Mouse (Mus musculus) intestine, embryonic 15.5 days (tissue): ENCODE measurements around the gene Ifna13. TPM values are rescaled to one million over a fixed set of nuclear protein-coding genes. Genes with fewer than 3 reads are reported as not detected.

Source experiments
- ATAC-seq: fragments of 200-750 bp; cut with Nextera tagmentation; 2 replicates; pipeline ENCODE4 v1.8.0; 2017; ENCODE audit warnings: moderate TSS enrichment, moderate library complexity
- H3K27ac ChIP-seq: fragments of 300-500 bp; sonication (generic); 2 replicates; pipeline ENCODE4 v1.5.1; 2015; ENCODE audit warnings: mild to moderate bottlenecking, inconsistent platforms
- H3K27me3 ChIP-seq: fragments of 300-500 bp; sonication (generic); replicated peaks from 2 replicates; pipeline ENCODE4 v1.6.1; 2015; ENCODE audit warnings: inconsistent platforms
- H3K36me3 ChIP-seq: fragments of 300-500 bp; sonication (generic); 2 replicates; pipeline ENCODE4 v1.6.1; 2015; ENCODE audit warnings: inconsistent platforms
- H3K4me1 ChIP-seq: fragments of 300-500 bp; sonication (generic); replicated peaks from 2 replicates; pipeline ENCODE4 v1.6.1; 2015; ENCODE audit warnings: inconsistent platforms
- H3K4me2 ChIP-seq: fragments of 300-500 bp; sonication (generic); replicated peaks from 2 replicates; pipeline ENCODE4 v1.6.1; 2015; ENCODE audit warnings: mild to moderate bottlenecking, inconsistent platforms
- H3K4me3 ChIP-seq: fragments of 300-500 bp; sonication (generic); replicated peaks from 2 replicates; pipeline ENCODE4 v1.5.1; 2015; ENCODE audit warnings: inconsistent platforms
- H3K9ac ChIP-seq: fragments of 300-500 bp; sonication (generic); 2 replicates; pipeline ENCODE4 v1.6.1; 2015; ENCODE audit warnings: inconsistent platforms
- H3K9me3 ChIP-seq: fragments of 300-500 bp; sonication (generic); 2 replicates; pipeline ENCODE4 v1.6.1; 2016; ENCODE audit warnings: inconsistent platforms
- WGBS: fragments of 180-500 bp; shearing (Covaris S2); methylation state at CpG from one replicate; pipeline ENCODE4 v1.1.7; 2015; 5-methylcytosine and 5-hydroxymethylcytosine counted together
- polyA plus RNA-seq: library from polyadenylated mRNA; unstranded; fragments of >200 nt; fragmentation: Nextera tagmentation; extraction: Ambion mirVana; gene quantifications from 2 replicates; pipeline ENCODE4 v1.2.1, GENCODE M21; 2015

Ifna13 gene
- polyA plus RNA-seq, result not detected in 2 replicates

DNA sequence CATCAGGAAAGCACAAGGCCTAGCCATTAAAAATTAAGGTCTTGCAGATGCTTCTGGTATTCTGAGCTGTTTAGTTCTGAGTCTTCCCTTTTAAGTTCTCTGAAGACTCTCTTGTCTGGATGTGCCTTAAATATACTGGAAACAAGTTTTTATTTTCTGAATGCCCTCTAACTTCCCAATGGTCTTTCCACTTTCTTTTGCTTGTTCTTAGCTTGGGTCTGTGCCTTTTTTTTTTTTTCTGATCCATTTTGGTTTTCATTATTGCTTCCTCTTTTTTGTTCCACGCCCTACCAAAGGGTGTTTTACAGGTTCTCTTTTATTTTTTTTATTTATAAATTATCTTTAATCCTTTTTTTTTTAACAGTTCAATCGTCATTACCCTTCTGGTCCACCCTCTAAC, at the start of gene Ifna13:
Gene Ifna13, minus strand, starts transcription at position 101 of the 400 bp plus-strand sequence.
- no peak within 1 kb of the TSS for H3K4me3 ChIP-seq
- H3K9me3 ChIP-seq, result no peaks in the 10 kb centered on the region
- WGBS, result 59% methylated on average over 2 of the region's 2 CpGs
- no peak within 1 kb of the TSS for H3K9ac ChIP-seq
- no peak within 1 kb of the TSS for H3K4me2 ChIP-seq
- no peaks in the 10 kb centered on the region for H3K4me1 ChIP-seq
- H3K36me3 ChIP-seq, result no peaks in the 10 kb centered on the region
- H3K27me3 ChIP-seq, result no peaks in the 10 kb centered on the region
- ATAC-seq, result no peak
- H3K27ac ChIP-seq, result no peak within 1 kb of the TSS

DNA sequence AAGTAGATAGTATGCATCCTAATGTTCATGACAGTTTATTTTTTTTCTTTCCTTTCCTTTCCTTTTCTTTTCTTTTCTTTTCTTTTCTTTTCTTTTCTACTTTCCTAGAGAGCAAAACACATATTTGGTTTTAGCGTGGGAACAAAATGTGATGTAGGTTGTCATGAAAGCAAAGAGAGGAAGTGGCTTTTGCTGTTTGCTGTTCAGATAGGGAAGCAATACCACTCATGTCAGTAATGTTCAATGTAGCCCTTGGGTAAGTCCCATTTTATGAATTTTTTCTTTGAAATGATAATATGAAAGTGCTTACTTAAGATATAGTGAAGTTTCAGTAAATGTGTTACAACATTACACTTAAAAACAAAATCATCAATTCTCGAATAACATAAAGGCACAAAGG, 49.1 kb upstream of the Ifna13 start:
- no peak overlapping the region for H3K27ac ChIP-seq
- no peak overlapping the region for H3K4me3 ChIP-seq
- no peaks in the 10 kb centered on the region for H3K36me3 ChIP-seq
- 79% methylated on average over 2 of the region's 2 CpGs for WGBS
- ATAC-seq, result no peak
- H3K9ac ChIP-seq, result no peak overlapping the region
- no peaks in the 10 kb centered on the region for H3K9me3 ChIP-seq
- no peaks in the 10 kb centered on the region for H3K4me1 ChIP-seq
- H3K27me3 ChIP-seq, result no peaks in the 10 kb centered on the region
- H3K4me2 ChIP-seq, result no peak overlapping the region

DNA sequence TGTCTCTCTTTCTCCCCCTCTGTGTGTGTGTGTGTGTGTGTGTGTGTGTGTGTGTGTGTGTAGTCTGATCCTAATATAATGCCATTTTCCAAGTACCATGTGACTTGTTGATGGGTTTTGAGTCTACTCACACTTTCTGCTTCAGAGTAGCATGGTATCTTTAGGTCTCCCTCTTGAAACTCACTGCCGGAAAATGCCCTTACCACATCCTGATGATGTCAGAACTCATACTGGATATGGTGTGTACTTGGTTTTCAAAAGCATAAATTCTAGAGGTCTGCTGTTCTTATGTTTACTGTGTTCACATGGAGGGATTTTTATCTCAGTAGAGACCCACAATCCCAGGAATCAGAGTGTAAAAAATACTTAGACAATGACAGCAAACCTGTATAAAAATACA, 48.3 kb upstream of the Ifna13 start:
- 85% methylated on average over 1 of the region's 1 CpGs for WGBS

DNA sequence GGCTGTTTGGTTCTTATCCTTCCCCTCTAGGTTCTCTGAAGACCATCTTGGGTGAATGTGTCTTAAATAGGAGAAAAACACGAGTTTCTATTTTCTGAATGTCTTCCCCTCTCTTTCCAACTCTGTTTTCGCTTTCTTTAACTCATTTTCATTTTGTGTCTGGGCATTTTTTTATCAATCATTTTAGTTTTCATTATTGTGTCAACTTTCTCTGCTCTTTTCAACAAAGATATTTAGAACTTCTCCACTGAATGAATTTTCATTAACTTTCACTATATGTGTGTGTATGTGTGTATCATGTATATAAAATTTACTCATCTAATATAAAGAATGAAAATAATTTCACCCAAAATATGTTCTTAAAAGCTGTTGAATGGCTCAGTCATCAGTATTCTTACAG, 47.0 kb upstream of the Ifna13 start, which contains the start of gene Ifnab:
Gene Ifnab, minus strand, starts transcription at position 101 of the 400 bp plus-strand sequence.
- Histone ChIP-seq H3K27me3 (no peaks in the 10 kb centered on the region), H3K9ac (no peak within 1 kb of the TSS), H3K4me1 (no peaks in the 10 kb centered on the region), H3K4me3 (no peak within 1 kb of the TSS), H3K4me2 (no peak within 1 kb of the TSS), H3K36me3 (no peaks in the 10 kb centered on the region), H3K9me3 (no peaks in the 10 kb centered on the region), H3K27ac (no peak within 1 kb of the TSS)
- 64% methylated on average over 2 of the region's 2 CpGs for WGBS
- no peak for ATAC-seq

More for the DNA sequence above, 48.3 kb upstream of the Ifna13 start:
- H3K27ac ChIP-seq, result no peak overlapping the region
- H3K4me1 ChIP-seq, result no peaks in the 10 kb centered on the region
- H3K36me3 ChIP-seq, result no peaks in the 10 kb centered on the region
- H3K27me3 ChIP-seq, result no peaks in the 10 kb centered on the region
- H3K9me3 ChIP-seq, result no peaks in the 10 kb centered on the region
- no peak overlapping the region for H3K9ac ChIP-seq
- H3K4me3 ChIP-seq, result no peak overlapping the region
- no peak overlapping the region for H3K4me2 ChIP-seq
- ATAC-seq, result no peak

- no peaks in the 10 kb centered on the region for H3K36me3 ChIP-seq
- no peaks in the 10 kb centered on the region for H3K27me3 ChIP-seq
- no peaks in the 10 kb centered on the region for H3K4me1 ChIP-seq
- no peak within 1 kb of the TSS for H3K4me2 ChIP-seq
- no peak for ATAC-seq
- H3K9me3 ChIP-seq, result no peaks in the 10 kb centered on the region
- no peak within 1 kb of the TSS for H3K9ac ChIP-seq
- no peak within 1 kb of the TSS for H3K27ac ChIP-seq
- WGBS, result 79% methylated on average over 1 of the region's 1 CpGs
- H3K4me3 ChIP-seq, result no peak within 1 kb of the TSS
Measured at GRCm38 (mm10) chr4:88683812-88684211, 39.6 kb upstream of the Ifna13 start, which contains the start of gene Ifna2. Gene Ifna2, minus strand, starts transcription at chr4:88683912.

DNA sequence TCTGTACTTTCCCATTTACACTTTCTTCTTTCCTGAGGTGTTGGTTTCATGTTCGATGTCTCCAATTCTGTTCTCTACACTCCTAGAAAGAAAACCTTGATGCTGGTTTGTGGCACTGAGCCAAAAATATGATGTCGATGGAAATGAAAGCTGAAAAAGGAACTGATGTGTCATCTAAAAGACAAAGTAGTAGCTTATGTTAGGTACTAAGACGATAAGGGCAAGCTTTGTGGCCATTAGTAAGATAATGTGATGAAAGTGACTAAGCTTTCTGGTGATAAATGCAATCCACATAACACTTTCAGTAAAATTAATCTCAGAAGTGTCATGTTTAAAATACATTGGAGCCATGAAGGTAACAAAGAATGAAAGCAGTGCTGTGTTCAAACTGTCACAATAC, 37.1 kb upstream of the Ifna13 start:
- 61% methylated on average over 3 of the region's 3 CpGs for WGBS
- ATAC-seq, result no peak

GRCm38 (mm10) chr4:88680362-88680761, 36.1 kb upstream of the Ifna13 start:
- Histone ChIP-seq H3K4me1 (no peaks in the 10 kb centered on the region), H3K36me3 (no peaks in the 10 kb centered on the region), H3K9ac (no peak overlapping the region), H3K27me3 (no peaks in the 10 kb centered on the region), H3K9me3 (no peaks in the 10 kb centered on the region), H3K4me3 (no peak overlapping the region), H3K27ac (no peak overlapping the region), H3K4me2 (no peak overlapping the region)
- 40% methylated on average over 8 of the region's 8 CpGs for WGBS
- ATAC-seq, result no peak

More for the DNA sequence above, 37.1 kb upstream of the Ifna13 start:
- Histone ChIP-seq H3K4me3 (no peak overlapping the region), H3K4me1 (no peaks in the 10 kb centered on the region), H3K27ac (no peak overlapping the region), H3K4me2 (no peak overlapping the region), H3K9me3 (no peaks in the 10 kb centered on the region), H3K27me3 (no peaks in the 10 kb centered on the region), H3K9ac (no peak overlapping the region), H3K36me3 (no peaks in the 10 kb centered on the region)

- Histone ChIP-seq H3K27me3 (no peaks in the 10 kb centered on the region), H3K4me1 (no peaks in the 10 kb centered on the region), H3K9ac (no peak within 1 kb of the TSS), H3K9me3 (no peaks in the 10 kb centered on the region), H3K36me3 (no peaks in the 10 kb centered on the region), H3K4me3 (no peak within 1 kb of the TSS), H3K27ac (no peak within 1 kb of the TSS), H3K4me2 (no peak within 1 kb of the TSS)
- ATAC-seq, result no peak
- 81% methylated on average over 1 of the region's 1 CpGs for WGBS
Measured at GRCm38 (mm10) chr4:88676824-88677223, 32.6 kb upstream of the Ifna13 start, which contains the start of gene Ifna16. Gene Ifna16, minus strand, starts transcription at chr4:88676924.

GRCm38 (mm10) chr4:88655461-88655860, 11.2 kb upstream of the Ifna13 start:
- ATAC-seq, result no peak
- no peak overlapping the region for H3K27ac ChIP-seq
- no peak overlapping the region for H3K9ac ChIP-seq
- H3K4me3 ChIP-seq, result no peak overlapping the region
- 45% methylated on average over 1 of the region's 1 CpGs for WGBS
- no peaks in the 10 kb centered on the region for H3K4me1 ChIP-seq
- H3K36me3 ChIP-seq, result no peaks in the 10 kb centered on the region
- H3K27me3 ChIP-seq, result no peaks in the 10 kb centered on the region
- H3K4me2 ChIP-seq, result no peak overlapping the region
- H3K9me3 ChIP-seq, result no peaks in the 10 kb centered on the region

DNA sequence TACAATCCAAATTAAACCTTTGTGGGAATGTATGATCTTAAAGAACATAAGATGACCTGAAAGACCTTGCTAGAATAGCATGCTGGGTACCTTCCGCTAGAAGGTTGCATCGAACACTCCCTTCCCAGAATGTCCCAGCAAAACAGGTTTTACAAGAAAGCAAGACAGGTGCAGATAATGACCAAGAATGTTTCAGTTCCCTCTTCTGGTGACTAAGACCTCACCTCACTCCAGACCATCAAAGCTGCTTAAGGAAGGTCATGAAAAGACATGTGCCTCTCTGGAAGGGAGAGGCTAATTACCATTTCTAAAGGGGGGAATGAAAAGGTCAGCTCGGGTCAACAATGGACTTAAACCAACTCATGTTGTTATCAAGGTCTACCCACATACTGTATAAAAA, 9.4 kb upstream of the Ifna13 start:
- WGBS, result 72% methylated on average over 3 of the region's 3 CpGs
- Histone ChIP-seq H3K4me1 (no peaks in the 10 kb centered on the region), H3K4me2 (no peak overlapping the region), H3K36me3 (no peaks in the 10 kb centered on the region), H3K9me3 (no peaks in the 10 kb centered on the region), H3K4me3 (no peak overlapping the region), H3K27me3 (no peaks in the 10 kb centered on the region), H3K9ac (no peak overlapping the region), H3K27ac (no peak overlapping the region)
- ATAC-seq, result no peak

DNA sequence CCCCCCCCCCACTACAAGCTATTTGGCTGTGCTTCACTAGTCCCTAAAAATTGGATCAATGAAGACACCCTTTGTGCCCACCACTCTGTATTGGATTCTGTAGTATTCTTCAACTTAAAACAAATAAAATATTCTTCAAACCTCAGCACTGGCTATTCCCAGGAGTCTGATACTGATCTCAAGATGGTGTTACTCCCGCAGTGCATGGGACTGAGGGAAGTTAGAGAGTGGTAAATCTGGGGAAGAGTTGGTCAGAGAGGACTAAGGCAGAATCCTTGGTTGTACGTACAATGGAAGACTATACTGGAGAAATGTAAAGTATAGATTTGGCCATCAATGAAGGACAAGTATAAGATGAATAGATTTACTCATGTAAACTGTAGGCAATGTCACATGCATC, 1.7 kb downstream of the Ifna13 start:
- Histone ChIP-seq H3K9me3 (no peaks in the 10 kb centered on the region), H3K36me3 (no peaks in the 10 kb centered on the region), H3K27me3 (no peaks in the 10 kb centered on the region), H3K27ac (no peak overlapping the region), H3K4me2 (no peak overlapping the region), H3K4me3 (no peak overlapping the region), H3K9ac (no peak overlapping the region), H3K4me1 (no peaks in the 10 kb centered on the region)
- WGBS, result 28% methylated on average over 2 of the region's 2 CpGs
- no peak for ATAC-seq

DNA sequence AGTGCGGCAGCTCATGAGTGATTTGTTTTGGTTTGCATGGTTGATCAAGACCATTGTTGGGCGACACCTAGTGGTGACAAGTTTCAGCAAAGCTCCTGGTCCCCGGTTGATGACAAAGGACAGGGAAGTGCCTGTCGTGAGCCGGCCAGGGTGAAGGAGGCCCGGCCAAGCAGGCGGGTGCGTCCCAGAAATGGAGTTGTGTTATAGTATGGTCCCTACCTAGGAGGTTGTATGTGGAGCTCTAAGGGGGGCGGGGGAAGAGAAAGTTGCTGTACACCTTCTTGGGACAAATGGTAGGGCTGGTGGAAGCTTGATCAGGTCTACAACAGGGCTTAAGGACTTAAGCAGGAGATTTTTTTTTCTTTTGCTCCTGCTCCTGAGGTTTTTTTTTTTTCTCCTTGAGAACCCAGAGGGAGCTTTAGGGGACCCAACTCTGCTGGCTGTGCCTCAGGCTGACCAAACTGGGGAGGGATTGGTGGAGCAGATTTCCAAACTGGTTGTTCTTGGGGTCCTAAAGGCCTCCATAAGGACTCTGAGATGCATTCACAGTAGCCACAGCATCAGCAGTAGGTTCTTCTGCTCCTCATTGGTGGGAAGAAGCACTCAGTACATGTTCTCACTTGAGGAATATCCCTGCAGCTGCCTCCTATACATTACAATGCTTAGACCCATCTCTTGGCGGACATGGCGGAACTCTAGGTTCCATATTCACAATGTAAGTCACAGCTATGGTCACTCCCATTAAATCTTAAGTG, 3.0 kb downstream of the Ifna13 start:
- 18% methylated on average over 11 of the region's 11 CpGs for WGBS
- no peaks in the 10 kb centered on the region for H3K9me3 ChIP-seq
- H3K36me3 ChIP-seq, result no peaks in the 10 kb centered on the region
- H3K27me3 ChIP-seq, result no peaks in the 10 kb centered on the region
- no peak overlapping the region for H3K27ac ChIP-seq
- H3K4me1 ChIP-seq, result no peaks in the 10 kb centered on the region
- H3K4me3 ChIP-seq, result peak overlapping the region; percentile 33
- ATAC-seq, result peak; percentile 91
- H3K9ac ChIP-seq, result no peak overlapping the region
- H3K4me2 ChIP-seq, result peak overlapping the region; percentile 55

GRCm38 (mm10) chr4:88640704-88641076, 3.6 kb downstream of the Ifna13 start:
- no peak for ATAC-seq
- Histone ChIP-seq H3K27me3 (no peaks in the 10 kb centered on the region), H3K9me3 (no peaks in the 10 kb centered on the region), H3K36me3 (no peaks in the 10 kb centered on the region), H3K27ac (no peak overlapping the region), H3K4me1 (no peaks in the 10 kb centered on the region), H3K4me2 (peak overlapping the region; percentile 55), H3K4me3 (peak overlapping the region; percentile 33), H3K9ac (peak overlapping the region; percentile 34; the same call in 1 of the 2 replicates)
- WGBS, result 63% methylated on average over 8 of the region's 8 CpGs
